Mouse (Mus musculus) regulatory T cell (primary cell): ENCODE data around the gene Cerk.

Experiments
- in situ Hi-C: fragments of 300-600 bp; cut with MboI, MseI; formaldehyde crosslinking; loops from one replicate; pipeline ENCODE4 v1.15.1; 2025; ENCODE audit warnings: high pct_unique_total_duplicates

The Cerk gene

GRCm38 (mm10) chr15:86090578-86090977 is 95.4 kb downstream of the Cerk start:
- in situ Hi-C loops: no loop called here

- in situ Hi-C loops: loop anchor here (5.0 kb wide), 1 partner anchor 32 kb away; no protein-coding TSS in a partner anchor
These were observed 95.9 kb downstream of the Cerk start for GRCm38 (mm10) chr15:86089991-86090529.
